Mouse (Mus musculus) midbrain, embryonic 10.5 days (tissue): ENCODE results near the gene Gcm1. TPM values are rescaled to one million over a fixed set of nuclear protein-coding genes. Genes with fewer than 3 reads are reported as not detected.

Source experiments
- DNase-seq: peaks from one replicate; pipeline ENCODE4 v3.0.0-alpha.2; 2017; ENCODE audit warnings: low spot score
- H3K27ac ChIP-seq: fragments of 300-500 bp; sonication (generic); replicated peaks from 2 replicates; pipeline ENCODE4 v1.5.1; 2016; ENCODE audit warnings: mild to moderate bottlenecking
- H3K27me3 ChIP-seq: fragments of 300-500 bp; sonication (generic); 2 replicates; pipeline ENCODE4 v1.6.1; 2016; ENCODE audit warnings: low read depth, mild to moderate bottlenecking; ENCODE audit not compliant: poor library complexity, severe bottlenecking
- H3K36me3 ChIP-seq: fragments of 300-500 bp; sonication (generic); 2 replicates; pipeline ENCODE4 v1.6.1; 2016; ENCODE audit warnings: mild to moderate bottlenecking, moderate library complexity
- H3K4me1 ChIP-seq: fragments of 300-500 bp; sonication (generic); 2 replicates; pipeline ENCODE4 v1.6.1; 2016
- H3K4me3 ChIP-seq: fragments of 300-500 bp; sonication (generic); 2 replicates; pipeline ENCODE4 v1.5.1; 2016; ENCODE audit warnings: mild to moderate bottlenecking, moderate library complexity
- H3K9me3 ChIP-seq: fragments of 300-500 bp; sonication (generic); replicated peaks from 2 replicates; pipeline ENCODE4 v1.6.1; 2016; ENCODE audit warnings: mild to moderate bottlenecking
- WGBS: fragments of 180-500 bp; shearing (Covaris S2); methylation state at CpG from one replicate; pipeline ENCODE4 v1.1.7; 2016; 5-methylcytosine and 5-hydroxymethylcytosine counted together
- polyA plus RNA-seq: library from polyadenylated mRNA; unstranded; fragments of >200 nt; fragmentation: Nextera tagmentation; extraction: Ambion mirVana; gene quantifications from 2 replicates; pipeline ENCODE4 v1.2.1, GENCODE M21; 2016

Gcm1 gene
- polyA plus RNA-seq, 1 experiment from 2014 or later, result not detected

DNA sequence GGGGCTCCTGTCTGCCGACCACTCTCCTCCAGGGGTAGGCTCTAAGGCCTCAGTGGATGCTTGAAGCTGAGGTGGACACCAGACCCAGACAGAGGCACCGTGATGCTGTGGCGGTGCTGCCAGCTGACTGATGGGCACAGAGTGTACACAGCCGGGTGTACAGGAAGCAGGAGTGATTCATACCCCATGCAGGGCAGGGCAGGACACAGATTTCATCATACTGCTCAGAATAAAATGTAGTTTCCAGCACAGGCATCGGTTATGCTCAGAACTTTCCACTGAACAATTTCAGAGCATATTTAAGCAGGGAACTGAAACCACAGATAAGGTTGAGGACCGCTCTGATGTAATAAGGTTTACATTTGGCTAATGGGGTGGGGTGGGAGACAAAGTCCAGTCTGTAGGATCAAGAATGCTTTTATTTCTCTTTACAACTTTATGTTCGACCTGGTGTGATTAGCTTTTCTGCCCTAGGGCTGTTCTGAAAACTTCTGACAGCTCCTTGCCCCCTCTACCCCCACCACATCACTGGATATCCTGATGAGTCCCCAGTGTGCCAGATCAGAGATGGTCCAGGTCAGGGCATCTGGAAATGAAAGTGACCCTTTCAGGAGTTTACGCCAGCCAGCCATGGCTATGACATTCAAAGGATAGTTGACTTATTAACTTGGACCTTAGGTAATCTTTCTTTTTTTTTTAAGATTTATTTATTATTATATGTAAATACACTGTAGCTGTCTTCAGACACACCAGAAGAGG, 29.4 kb upstream of the Gcm1 start:
- H3K27me3 ChIP-seq, result peaks cover 17% of the 10 kb centered on the region; the same call in 1 of the 2 replicates
- 87% methylated on average over 8 of the region's 8 CpGs for WGBS
- DNase-seq, result no peak
- no peak overlapping the region for H3K4me3 ChIP-seq
- H3K36me3 ChIP-seq, result no peaks in the 10 kb centered on the region
- peak overlapping the region; percentile 74 for H3K27ac ChIP-seq
- peaks cover 32% of the 10 kb centered on the region for H3K4me1 ChIP-seq
- H3K9me3 ChIP-seq, result no peaks in the 10 kb centered on the region

DNA sequence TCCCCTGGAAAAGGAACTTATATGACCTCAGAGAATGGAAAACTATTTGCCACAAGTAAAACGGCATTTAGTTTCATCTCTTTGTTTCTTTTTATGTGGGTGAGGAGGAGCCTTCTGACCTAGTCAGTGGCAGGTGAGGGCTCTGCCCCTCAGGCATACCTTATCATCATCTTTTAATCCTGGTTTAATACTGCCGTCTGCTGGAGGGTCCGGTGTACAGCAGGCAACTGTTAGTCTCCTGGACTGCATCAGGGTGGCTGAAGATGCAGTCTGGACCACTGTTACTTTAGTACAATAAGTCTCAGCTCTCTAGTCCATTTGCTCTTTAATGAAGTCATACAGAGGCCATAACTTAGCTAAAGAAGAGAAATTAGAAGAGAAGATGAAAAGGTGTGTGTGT, 26.9 kb upstream of the Gcm1 start:
- Histone ChIP-seq H3K4me3 (no peak overlapping the region), H3K27ac (no peak overlapping the region), H3K36me3 (no peaks in the 10 kb centered on the region), H3K27me3 (peaks cover 17% of the 10 kb centered on the region; the same call in 1 of the 2 replicates), H3K4me1 (peaks cover 24% of the 10 kb centered on the region), H3K9me3 (no peaks in the 10 kb centered on the region)
- peak; percentile 57 for DNase-seq
- WGBS, result 24% methylated on average over 3 of the region's 3 CpGs

DNA sequence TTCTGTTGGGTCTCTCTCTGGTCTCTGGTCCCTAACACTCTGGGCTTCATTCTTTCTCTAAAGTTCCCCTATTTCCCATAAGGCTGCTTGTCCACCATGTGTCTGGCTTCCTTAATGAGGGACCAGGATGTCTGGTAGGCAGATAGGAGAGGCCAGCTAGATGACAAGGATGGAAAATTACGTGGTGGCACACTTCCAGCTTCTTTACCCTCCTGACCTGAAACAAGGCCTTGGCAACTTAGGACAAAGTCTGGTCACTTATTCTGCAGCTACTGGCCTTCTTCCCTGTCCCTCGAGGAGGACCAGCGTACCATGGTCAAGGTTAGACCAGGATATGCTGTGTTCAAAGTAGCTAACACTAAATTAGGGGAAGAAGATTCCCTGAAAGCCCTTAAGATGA, 24.6 kb upstream of the Gcm1 start:
- no peaks in the 10 kb centered on the region for H3K36me3 ChIP-seq
- H3K4me1 ChIP-seq, result peaks cover 2% of the 10 kb centered on the region
- WGBS, result 87% methylated on average over 3 of the region's 3 CpGs
- no peaks in the 10 kb centered on the region for H3K9me3 ChIP-seq
- no peak overlapping the region for H3K27ac ChIP-seq
- peaks cover 12% of the 10 kb centered on the region; the same call in 1 of the 2 replicates for H3K27me3 ChIP-seq
- DNase-seq, result no peak
- no peak overlapping the region for H3K4me3 ChIP-seq

GRCm38 (mm10) chr9:78030835-78031456, 20.8 kb upstream of the Gcm1 start:
- Histone ChIP-seq H3K9me3 (no peaks in the 10 kb centered on the region), H3K4me1 (no peaks in the 10 kb centered on the region), H3K36me3 (no peaks in the 10 kb centered on the region), H3K27me3 (no peaks in the 10 kb centered on the region), H3K4me3 (no peak overlapping the region), H3K27ac (no peak overlapping the region)
- no peak for DNase-seq
- 91% methylated on average over 10 of the region's 10 CpGs for WGBS

GRCm38 (mm10) chr9:78032930-78033329, 18.8 kb upstream of the Gcm1 start:
- Histone ChIP-seq H3K27ac (no peak overlapping the region), H3K9me3 (no peaks in the 10 kb centered on the region), H3K4me3 (no peak overlapping the region), H3K27me3 (no peaks in the 10 kb centered on the region), H3K4me1 (no peaks in the 10 kb centered on the region), H3K36me3 (no peaks in the 10 kb centered on the region)
- 95% methylated on average over 4 of the region's 4 CpGs for WGBS
- no peak for DNase-seq

GRCm38 (mm10) chr9:78035296-78035695, 16.4 kb upstream of the Gcm1 start:
- Histone ChIP-seq H3K4me1 (no peaks in the 10 kb centered on the region), H3K27me3 (no peaks in the 10 kb centered on the region), H3K36me3 (no peaks in the 10 kb centered on the region), H3K27ac (no peak overlapping the region), H3K4me3 (no peak overlapping the region), H3K9me3 (no peaks in the 10 kb centered on the region)
- 86% methylated on average over 5 of the region's 5 CpGs for WGBS
- no peak for DNase-seq

DNA sequence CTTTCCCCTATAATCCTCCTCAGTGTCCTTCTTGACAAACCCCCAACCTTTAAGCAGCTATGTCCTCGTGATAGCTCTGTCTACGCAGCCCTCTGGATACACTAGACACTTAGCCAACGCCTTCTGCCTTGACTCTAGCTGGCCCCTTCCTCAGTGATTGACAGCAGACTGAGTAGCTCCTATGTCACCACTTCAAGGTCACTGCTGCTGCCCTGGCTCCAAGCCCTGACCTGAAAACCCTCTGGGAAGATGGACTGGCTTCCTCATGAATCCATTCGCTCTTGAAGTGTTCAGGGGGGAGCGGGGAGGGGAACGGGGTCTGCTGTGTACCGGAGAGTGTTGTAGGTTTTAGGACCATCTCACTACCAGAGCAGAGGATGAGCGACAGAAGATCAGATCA, 15.9 kb upstream of the Gcm1 start:
- no peak for DNase-seq
- Histone ChIP-seq H3K4me1 (no peaks in the 10 kb centered on the region), H3K9me3 (no peaks in the 10 kb centered on the region), H3K27me3 (no peaks in the 10 kb centered on the region), H3K4me3 (no peak overlapping the region), H3K27ac (no peak overlapping the region), H3K36me3 (no peaks in the 10 kb centered on the region)
- 91% methylated on average over 8 of the region's 8 CpGs for WGBS

GRCm38 (mm10) chr9:78038755-78039489, 12.8 kb upstream of the Gcm1 start:
- DNase-seq, result peak; percentile 84
- 36% methylated on average over 18 of the region's 18 CpGs for WGBS
- Histone ChIP-seq H3K4me1 (no peaks in the 10 kb centered on the region), H3K27me3 (no peaks in the 10 kb centered on the region), H3K4me3 (no peak overlapping the region), H3K9me3 (no peaks in the 10 kb centered on the region), H3K27ac (no peak overlapping the region), H3K36me3 (no peaks in the 10 kb centered on the region)

- H3K27me3 ChIP-seq, result no peaks in the 10 kb centered on the region
- H3K36me3 ChIP-seq, result no peaks in the 10 kb centered on the region
- no peak overlapping the region; the same call in 1 of the 2 replicates for H3K27ac ChIP-seq
- H3K9me3 ChIP-seq, result no peaks in the 10 kb centered on the region
- no peak overlapping the region for H3K4me3 ChIP-seq
- WGBS, result 70% methylated on average over 6 of the region's 6 CpGs
- H3K4me1 ChIP-seq, result 0 out of 2 replicates have a peak, but pooled peaks cover 3% of the 10 kb centered on the region
- no peak for DNase-seq
These were observed 6.6 kb upstream of the Gcm1 start for GRCm38 (mm10) chr9:78045171-78045570.

DNA sequence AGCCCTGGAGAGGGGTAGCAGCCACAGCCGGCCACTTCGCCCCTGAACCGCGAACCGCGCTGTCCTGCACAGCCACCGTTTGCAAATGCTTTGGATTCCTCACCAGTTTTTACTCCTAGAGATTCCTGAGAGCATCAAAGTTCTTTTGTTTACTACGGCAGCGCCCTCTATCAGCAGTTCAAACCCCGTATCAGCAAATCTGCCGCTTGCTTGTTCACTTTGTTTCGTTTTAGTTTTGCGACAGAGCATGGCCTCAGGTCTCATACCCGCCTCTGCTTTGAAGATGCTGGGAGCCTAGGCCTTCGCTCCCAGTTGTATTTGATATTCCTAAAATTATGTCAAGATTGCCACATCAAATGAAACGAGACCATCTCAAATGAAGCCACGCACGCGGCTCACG, 5.0 kb upstream of the Gcm1 start:
- 56% methylated on average over 20 of the region's 20 CpGs for WGBS

GRCm38 (mm10) chr9:78050452-78050970, 1.2 kb upstream of the Gcm1 start:
- no peaks in the 10 kb centered on the region for H3K36me3 ChIP-seq
- no peaks in the 10 kb centered on the region for H3K27me3 ChIP-seq
- DNase-seq, result no peak
- H3K9me3 ChIP-seq, result no peaks in the 10 kb centered on the region
- 57% methylated on average over 5 of the region's 5 CpGs for WGBS
- H3K27ac ChIP-seq, result no peak overlapping the region
- no peak overlapping the region for H3K4me3 ChIP-seq
- H3K4me1 ChIP-seq, result no peaks in the 10 kb centered on the region; the same call in 1 of the 2 replicates

More for the DNA sequence above, 5.0 kb upstream of the Gcm1 start:
- H3K9me3 ChIP-seq, result no peaks in the 10 kb centered on the region
- H3K27ac ChIP-seq, result no peak overlapping the region
- H3K27me3 ChIP-seq, result no peaks in the 10 kb centered on the region
- no peak overlapping the region for H3K4me3 ChIP-seq
- no peaks in the 10 kb centered on the region for H3K36me3 ChIP-seq
- 0 out of 2 replicates have a peak, but pooled peaks cover 3% of the 10 kb centered on the region for H3K4me1 ChIP-seq
- DNase-seq, result no peak

DNA sequence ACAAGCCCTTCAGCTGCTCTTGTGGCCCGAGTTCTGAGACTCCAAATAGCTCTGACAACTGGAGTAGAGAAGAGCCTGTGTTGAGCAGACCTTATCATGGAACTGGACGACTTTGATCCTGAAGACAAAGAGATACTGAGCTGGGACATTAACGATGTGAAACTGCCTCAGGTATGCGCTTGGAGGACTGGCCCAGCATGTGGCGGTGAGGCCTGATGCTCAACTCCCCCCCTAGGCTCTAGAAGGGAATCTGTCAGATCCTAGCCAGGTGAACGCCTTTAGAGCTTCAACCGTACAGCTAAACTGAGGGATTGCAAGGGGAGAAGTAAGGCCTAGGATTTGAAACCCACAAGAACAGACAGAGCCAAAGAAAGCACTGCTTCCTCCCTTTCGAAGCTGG, 2.1 kb downstream of the Gcm1 start:
- no peaks in the 10 kb centered on the region for H3K27me3 ChIP-seq
- WGBS, result 71% methylated on average over 8 of the region's 8 CpGs

More for the DNA sequence above, 2.1 kb downstream of the Gcm1 start:
- H3K27ac ChIP-seq, result no peak overlapping the region
- no peaks in the 10 kb centered on the region; the same call in 1 of the 2 replicates for H3K4me1 ChIP-seq
- no peak for DNase-seq
- H3K4me3 ChIP-seq, result no peak overlapping the region
- H3K9me3 ChIP-seq, result no peaks in the 10 kb centered on the region
- H3K36me3 ChIP-seq, result no peaks in the 10 kb centered on the region
